17 mouse cellular contexts compared by ENCODE assay signal in genomic region chr19:53043423-53044125, GRCm38 (mm10). TPM values are rescaled to one million over a fixed set of nuclear protein-coding genes. Genes with fewer than 3 reads are reported as not detected.
DNase-seq lines count a peak whose midpoint lies in the region; ATAC-seq and TF ChIP-seq lines count a peak whose summit lies in the region.
"Had no signal": no experiment of that assay in that cellular context is flagged by ENCODE, and none has a peak within 500 bp of the region (broad histone marks: within the 10 kb centered on the region; RNA-seq: fewer than 3 reads in every experiment).

No protein-coding gene starts in this region.

- no peak overlapping the region for H3K4me3 ChIP-seq in kidney, embryonic 15.5 days (replicated peaks)
- H3K4me3 ChIP-seq in testis, adult 2 months (ENCODE audit: control insufficient read depth, low read depth, low read length) = peak overlapping the region; percentile 36
- no peak overlapping the region for H3K4me3 ChIP-seq in embryonic facial prominence, embryonic 15.5 days (replicated peaks)
- H3K4me3 ChIP-seq: embryonic facial prominence, embryonic 12.5 days; midbrain, embryonic 10.5 days; myocyte had no signal

- H3K4me1 ChIP-seq in kidney, embryonic 15.5 days = peaks cover 36% of the 10 kb centered on the region
- H3K4me1 ChIP-seq in testis, adult 2 months (ENCODE audit: control insufficient read depth, insufficient read depth, low read length) = peaks cover 12% of the 10 kb centered on the region
- peaks cover 35% of the 10 kb centered on the region for H3K4me1 ChIP-seq in embryonic facial prominence, embryonic 15.5 days

- no peak for TF ChIP-seq CTCF in testis, adult 2 months (IDR thresholded peaks at IDR 0.05; ENCODE audit: control insufficient read depth, insufficient read depth, insufficient replicate concordance, low read depth, low read length)

- no peaks in the 10 kb centered on the region for H3K36me3 ChIP-seq in kidney, embryonic 15.5 days
- no peaks in the 10 kb centered on the region for H3K36me3 ChIP-seq in testis, adult 2 months (ENCODE audit: control insufficient read depth, insufficient read depth, low read length)
- no peaks in the 10 kb centered on the region for H3K36me3 ChIP-seq in embryonic facial prominence, embryonic 15.5 days
- H3K36me3 ChIP-seq: embryonic facial prominence, embryonic 12.5 days; midbrain, embryonic 10.5 days had no signal

- 79% methylated on average over 13 of the region's 13 CpGs for WGBS in kidney, embryonic 15.5 days
- WGBS in embryonic facial prominence, embryonic 15.5 days = 56% methylated on average over 13 of the region's 13 CpGs

- no peak overlapping the region for H3K9ac ChIP-seq in kidney, embryonic 15.5 days
- H3K9ac ChIP-seq in embryonic facial prominence, embryonic 15.5 days = no peak overlapping the region
- H3K9ac ChIP-seq: embryonic facial prominence, embryonic 12.5 days; forebrain, postnatal 0 days; liver, embryonic 14.5 days had no signal

- peak overlapping the region; percentile 9; the same call in 1 of the 2 replicates for H3K27ac ChIP-seq in kidney, embryonic 15.5 days
- no peak overlapping the region for H3K27ac ChIP-seq in testis, adult 2 months (ENCODE audit: control insufficient read depth, insufficient read depth, low read depth, low read length)
- peak overlapping the region; percentile 68 for H3K27ac ChIP-seq in embryonic facial prominence, embryonic 15.5 days (replicated peaks)
- H3K27ac ChIP-seq: embryonic facial prominence, embryonic 12.5 days; liver, embryonic 14.5 days; midbrain, embryonic 10.5 days had no signal

- ATAC-seq in kidney, embryonic 15.5 days (replicated peaks; ENCODE audit: low FRiP score) = no peak
- ATAC-seq in embryonic facial prominence, embryonic 15.5 days (ENCODE audit: insufficient number of reproducible peaks, low FRiP score, low TSS enrichment, low read depth) = no peak
- no peak for ATAC-seq in activated CD4-positive, CD25-positive, alpha-beta regulatory T cell, adult 4 months
- ATAC-seq: forebrain, postnatal 0 days; hindbrain, embryonic 16.5 days had no signal

- no peaks in the 10 kb centered on the region for H3K27me3 ChIP-seq in kidney, embryonic 15.5 days
- no peaks in the 10 kb centered on the region for H3K27me3 ChIP-seq in testis, adult 2 months (ENCODE audit: control insufficient read depth, insufficient read depth, low read length)
- no peaks in the 10 kb centered on the region for H3K27me3 ChIP-seq in embryonic facial prominence, embryonic 15.5 days
- H3K27me3 ChIP-seq: embryonic facial prominence, embryonic 12.5 days had no signal

- DNase-seq in kidney, postnatal 36 days = no peak
- DNase-seq in testis, postnatal 14 days (ENCODE audit: low spot score) = no peak
- no peak for DNase-seq in left cerebral cortex, adult 8-10 months (ENCODE audit: low spot score in 2 of 2)
- DNase-seq: adrenal gland, postnatal 14 days; cerebellum, postnatal 25 days; forebrain, postnatal 0 days; gastrocnemius, postnatal 25 days; layer of hippocampus, adult 9-11 months had no signal

- H3K4me2 ChIP-seq in kidney, embryonic 15.5 days = no peak overlapping the region
- no peak overlapping the region for H3K4me2 ChIP-seq in embryonic facial prominence, embryonic 15.5 days (replicated peaks)
- H3K4me2 ChIP-seq: embryonic facial prominence, embryonic 12.5 days had no signal

- TF ChIP-seq POLR2A in testis, adult 2 months (IDR thresholded peaks at IDR 0.05; ENCODE audit: control insufficient read depth, low read depth, low read length) = no peak

- no peaks in the 10 kb centered on the region for H3K9me3 ChIP-seq in kidney, embryonic 15.5 days (replicated peaks)
- H3K9me3 ChIP-seq in embryonic facial prominence, embryonic 15.5 days (replicated peaks) = no peaks in the 10 kb centered on the region
- H3K9me3 ChIP-seq: embryonic facial prominence, embryonic 12.5 days; midbrain, embryonic 10.5 days had no signal

RNA-seq across cellular contexts. Expression of gene Xpnpep1, which starts 3.6 kb away (rescaled TPM):
- 148 and 168 TPM in 2 replicates for polyA plus RNA-seq in kidney, embryonic 15.5 days (2015; fragmentation: Nextera tagmentation; extraction: Ambion mirVana)
- polyA plus RNA-seq in testis, adult 2 months (2012; rRNA removed) = 138 and 141 TPM in 2 replicates
- polyA plus RNA-seq in embryonic facial prominence, embryonic 15.5 days (2015; fragmentation: Nextera tagmentation; extraction: Ambion mirVana) = 132 and 137 TPM in 2 replicates
- total RNA-seq in left cerebral cortex, adult 8-10 months (2022) = 10 to 100 TPM; 59.6 to 74.9 (median 68.6) TPM
- 10 to 100 TPM; 56.2 to 64.9 TPM for polyA plus RNA-seq in activated CD4-positive, CD25-positive, alpha-beta regulatory T cell, adult 4 months (2017; shearing (Covaris generic))
